ENCODE assay signal across 14 mouse cellular contexts in the genomic region with DNA sequence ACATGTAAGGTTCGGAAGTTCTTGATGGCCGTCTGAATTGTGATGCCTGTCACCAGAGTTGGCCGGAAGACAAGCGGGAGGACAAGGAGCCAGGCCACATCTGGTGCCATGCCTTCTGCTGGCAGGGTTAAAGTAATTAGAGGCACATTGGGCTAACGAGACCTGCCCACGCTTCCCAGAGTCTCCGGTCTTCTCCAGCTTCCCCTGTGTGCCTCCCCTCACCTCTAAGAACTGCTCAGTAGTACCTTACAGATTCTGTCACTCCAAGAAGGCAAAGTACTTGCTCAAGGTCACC. TPM values are rescaled to one million over a fixed set of nuclear protein-coding genes. Genes with fewer than 3 reads are reported as not detected.
DNase-seq lines count a peak whose midpoint lies in the region; ATAC-seq and TF ChIP-seq lines count a peak whose summit lies in the region.
"Had no signal": no experiment of that assay in that cellular context is flagged by ENCODE, and none has a peak within 500 bp of the region (broad histone marks: within the 10 kb centered on the region; RNA-seq: fewer than 3 reads in every experiment).

Gene Rnase13 (minus strand): TSS at position 203 of the 295 bp plus-strand sequence.

- H3K27ac ChIP-seq in heart, postnatal 0 days (ENCODE audit: low read depth), result peak within 1 kb of the TSS; percentile 61
- H3K27ac ChIP-seq in liver, postnatal 0 days (ENCODE audit: low read depth), result peak within 1 kb of the TSS; percentile 34; the same call in 1 of the 2 replicates
- no peak within 1 kb of the TSS for H3K27ac ChIP-seq in liver, embryonic 11.5 days (ENCODE audit: low read depth, low read length)
- H3K27ac ChIP-seq in intestine, embryonic 16.5 days (ENCODE audit: low read length), result peak within 1 kb of the TSS; percentile 73
- H3K27ac ChIP-seq: liver, embryonic 15.5 days; midbrain, embryonic 10.5 days had no signal

- no peak within 1 kb of the TSS for H3K4me2 ChIP-seq in heart, postnatal 0 days (ENCODE audit: low read depth, low read length)
- no peak within 1 kb of the TSS for H3K4me2 ChIP-seq in liver, postnatal 0 days (ENCODE audit: low read depth, low read length)
- no peak within 1 kb of the TSS for H3K4me2 ChIP-seq in liver, embryonic 11.5 days
- H3K4me2 ChIP-seq in intestine, embryonic 16.5 days (ENCODE audit: low read depth, low read length), result no peak within 1 kb of the TSS
- H3K4me2 ChIP-seq: liver, embryonic 15.5 days had no signal

- ATAC-seq in heart, postnatal 0 days (ENCODE audit: insufficient read depth, low read depth), result no peak
- ATAC-seq in liver, postnatal 0 days, result no peak
- ATAC-seq in liver, embryonic 11.5 days (replicated peaks; ENCODE audit: low FRiP score), result no peak
- no peak for ATAC-seq in intestine, embryonic 16.5 days

- DNase-seq in heart, postnatal 0 days (ENCODE audit: low spot score), result no peak
- no peak for DNase-seq in heart, postnatal 25 days (ENCODE audit: low spot score)
- DNase-seq in liver, postnatal 0 days, result no peak
- DNase-seq in liver, embryonic 11.5 days (ENCODE audit: low spot score), result no peak
- DNase-seq in gastrocnemius, postnatal 25 days, result peak; percentile 34
- DNase-seq in frontal cortex, adult 2 months (ENCODE audit: extremely low spot score in 1 of 2, low spot score in 1 of 2), result no peak
- DNase-seq: adrenal gland, adult 2 months; kidney, postnatal 14 days had no signal

- H3K4me1 ChIP-seq in heart, postnatal 0 days (ENCODE audit: control insufficient read depth, insufficient read depth), result peaks cover 16% of the 10 kb centered on the region
- peaks cover 12% of the 10 kb centered on the region for H3K4me1 ChIP-seq in liver, postnatal 0 days (ENCODE audit: insufficient read depth)
- no peaks in the 10 kb centered on the region for H3K4me1 ChIP-seq in liver, embryonic 11.5 days (replicated peaks; ENCODE audit: control insufficient read depth, insufficient read depth, low read length)
- peaks cover 11% of the 10 kb centered on the region for H3K4me1 ChIP-seq in intestine, embryonic 16.5 days (ENCODE audit: control insufficient read depth, insufficient read depth, low read length)
- H3K4me1 ChIP-seq: liver, embryonic 15.5 days; midbrain, embryonic 10.5 days had no signal

- H3K36me3 ChIP-seq in heart, postnatal 0 days (replicated peaks; ENCODE audit: control insufficient read depth, insufficient read depth, low read length), result no peaks in the 10 kb centered on the region
- H3K36me3 ChIP-seq in liver, postnatal 0 days (replicated peaks; ENCODE audit: insufficient read depth, low read length), result no peaks in the 10 kb centered on the region
- no peaks in the 10 kb centered on the region for H3K36me3 ChIP-seq in liver, embryonic 11.5 days (ENCODE audit: control insufficient read depth, insufficient read depth, low read length)
- H3K36me3 ChIP-seq in intestine, embryonic 16.5 days (ENCODE audit: control insufficient read depth, insufficient read depth, low read length), result no peaks in the 10 kb centered on the region
- H3K36me3 ChIP-seq: liver, embryonic 15.5 days; midbrain, embryonic 10.5 days had no signal

- no peak within 1 kb of the TSS for H3K4me3 ChIP-seq in heart, postnatal 0 days (ENCODE audit: low read depth, low read length)
- H3K4me3 ChIP-seq in liver, postnatal 0 days (ENCODE audit: low read depth, low read length), result no peak within 1 kb of the TSS
- no peak within 1 kb of the TSS for H3K4me3 ChIP-seq in liver, embryonic 11.5 days (ENCODE audit: low read depth, low read length)
- no peak within 1 kb of the TSS for H3K4me3 ChIP-seq in intestine, embryonic 16.5 days (ENCODE audit: low read length)
- H3K4me3 ChIP-seq: liver, embryonic 15.5 days; midbrain, embryonic 10.5 days had no signal

- no peak for TF ChIP-seq EP300 in heart, postnatal 0 days (IDR thresholded peaks at IDR 0.05; ENCODE audit: low read depth)
- no peak for TF ChIP-seq EP300 in liver, postnatal 0 days (IDR thresholded peaks at IDR 0.05; ENCODE audit: low read depth)

- no peak within 1 kb of the TSS for H3K9ac ChIP-seq in heart, postnatal 0 days (replicated peaks; ENCODE audit: low read depth, low read length)
- no peak within 1 kb of the TSS for H3K9ac ChIP-seq in liver, postnatal 0 days (replicated peaks)
- H3K9ac ChIP-seq in liver, embryonic 11.5 days (ENCODE audit: low read depth, low read length), result no peak within 1 kb of the TSS
- no peak within 1 kb of the TSS for H3K9ac ChIP-seq in intestine, embryonic 16.5 days (ENCODE audit: low read depth, low read length)
- H3K9ac ChIP-seq: liver, embryonic 15.5 days had no signal

- WGBS in heart, postnatal 0 days, result 84% methylated on average over 7 of the region's 7 CpGs
- WGBS in liver, postnatal 0 days (ENCODE audit: insufficient replicate concordance), result 84% methylated on average over 7 of the region's 7 CpGs
- WGBS in liver, embryonic 11.5 days, result 89% methylated on average over 7 of the region's 7 CpGs
- 92% methylated on average over 7 of the region's 7 CpGs for WGBS in intestine, embryonic 16.5 days

- intact Hi-C loops in heart, postnatal 25 days (cut with DNase I), result no loop called here

- no peaks in the 10 kb centered on the region for H3K27me3 ChIP-seq in heart, postnatal 0 days (ENCODE audit: control insufficient read depth, insufficient read depth, low read length)
- no peaks in the 10 kb centered on the region for H3K27me3 ChIP-seq in liver, postnatal 0 days (ENCODE audit: insufficient read depth, low read length)
- no peaks in the 10 kb centered on the region; the same call in 1 of the 2 replicates for H3K27me3 ChIP-seq in liver, embryonic 11.5 days (replicated peaks; ENCODE audit: control insufficient read depth, insufficient read depth, low read length)
- H3K27me3 ChIP-seq in intestine, embryonic 16.5 days (replicated peaks; ENCODE audit: control insufficient read depth, insufficient read depth, low read length), result no peaks in the 10 kb centered on the region

- no peak for TF ChIP-seq CTCF in heart, postnatal 0 days (IDR thresholded peaks at IDR 0.05; ENCODE audit: low read depth)
- TF ChIP-seq CTCF in liver, postnatal 0 days (IDR thresholded peaks at IDR 0.05; ENCODE audit: low read depth), result no peak

- H3K9me3 ChIP-seq in heart, postnatal 0 days (replicated peaks; ENCODE audit: control insufficient read depth, low read length), result no peaks in the 10 kb centered on the region
- no peaks in the 10 kb centered on the region for H3K9me3 ChIP-seq in liver, postnatal 0 days (ENCODE audit: low read length)
- H3K9me3 ChIP-seq in liver, embryonic 11.5 days (ENCODE audit: control insufficient read depth, low read length), result no peaks in the 10 kb centered on the region
- no peaks in the 10 kb centered on the region for H3K9me3 ChIP-seq in intestine, embryonic 16.5 days (ENCODE audit: control insufficient read depth, low read length)
- H3K9me3 ChIP-seq: liver, embryonic 15.5 days; midbrain, embryonic 10.5 days had no signal

RNA-seq across cellular contexts. Expression of gene Rnase13, which starts in this region (rescaled TPM):
- total RNA-seq in heart, postnatal 0 days (2014; rRNA removed; ENCODE audit: low replicate concordance), result not detected in 2 replicates
- not detected in 2 replicates for polyA plus RNA-seq in heart, postnatal 0 days (2015; fragmentation: Nextera tagmentation; extraction: Ambion mirVana)
- not detected for total RNA-seq in heart, postnatal 25 days (2021)
- polyA plus RNA-seq in liver, postnatal 0 days (2015; fragmentation: Nextera tagmentation; extraction: Ambion mirVana), result not detected in 2 replicates
- polyA plus RNA-seq in liver, embryonic 11.5 days (2014; fragmentation: Nextera tagmentation; extraction: Ambion mirVana), result not detected in 2 replicates
- not detected for total RNA-seq in gastrocnemius, postnatal 25 days (2021)
- not detected in 2 replicates for polyA plus RNA-seq in intestine, embryonic 16.5 days (2015; fragmentation: Nextera tagmentation; extraction: Ambion mirVana)
- 0.14 and 0.17 TPM in 2 replicates for polyA plus RNA-seq in frontal cortex, adult 2 months (2012; rRNA removed)
- total RNA-seq: adrenal gland, adult 2 months; hematopoietic stem cell, adult 5-6 weeks had no signal
- polyA plus RNA-seq: adrenal gland, adult 2 months; forebrain, embryonic 16.5 days; liver, embryonic 15.5 days; midbrain, embryonic 10.5 days; neural tube, embryonic 14.5 days had no signal

Comparison
In these comparisons a context has a peak if more than half of its experiments do, and no peak if none do; other contexts are left out.
1. Peak in DNase-seq in gastrocnemius, postnatal 25 days; RNA of the gene not detected or under 1 TPM.